Mouse (Mus musculus): ENCODE measurements around the gene Ncapd3. TPM values are rescaled to one million over a fixed set of nuclear protein-coding genes. Genes with fewer than 3 reads are reported as not detected.

Ncapd3 gene
- polyA plus RNA-seq, 1 experiment from 2014 or later: 17.7 TPM

GRCm38 (mm10) chr9:27086256-27086655 lies 56.3 kb downstream of the Ncapd3 start:
- H3K4me2 ChIP-seq (replicated peaks): no peak overlapping the region
- no peak overlapping the region for H3K4me3 ChIP-seq (replicated peaks; ENCODE audit: low read length)
- H3K4me1 ChIP-seq (replicated peaks; ENCODE audit: control insufficient read depth, insufficient read depth, low read length): no peaks in the 10 kb centered on the region
- H3K27me3 ChIP-seq (ENCODE audit: control insufficient read depth, insufficient read depth, low read length): no peaks in the 10 kb centered on the region
- H3K27ac ChIP-seq: no peak overlapping the region
- DNase-seq (ENCODE audit: low spot score): no peak
- H3K9ac ChIP-seq: no peak overlapping the region
- no peaks in the 10 kb centered on the region for H3K9me3 ChIP-seq (ENCODE audit: control insufficient read depth, low read length)
- no peak for ATAC-seq (ENCODE audit: low FRiP score)
- WGBS: 91% methylated on average over 5 of the region's 5 CpGs
- H3K36me3 ChIP-seq (replicated peaks; ENCODE audit: control insufficient read depth, insufficient read depth): peaks cover 89% of the 10 kb centered on the region

DNA sequence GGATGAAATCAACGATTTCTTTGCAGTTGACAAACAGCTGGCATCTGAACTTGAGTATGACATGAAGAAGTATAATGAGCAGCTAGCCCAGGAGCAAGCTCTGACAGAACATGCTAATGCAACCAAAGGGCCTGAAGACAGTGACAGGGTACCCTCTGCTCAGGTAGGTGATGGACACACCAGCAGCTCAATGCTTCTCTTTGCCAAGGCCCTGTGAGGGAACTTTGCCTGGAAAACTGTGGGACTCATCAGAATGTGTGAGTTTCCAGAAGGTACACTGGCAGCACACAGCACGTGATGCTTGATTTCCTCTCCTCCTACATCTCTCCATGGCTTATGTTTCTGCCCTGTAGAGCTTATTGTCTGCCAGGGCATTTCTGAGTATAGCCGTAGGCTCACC lies 57.4 kb downstream of the Ncapd3 start:
- no peak for ATAC-seq (ENCODE audit: low FRiP score)
- WGBS: 95% methylated on average over 3 of the region's 3 CpGs

GRCm38 (mm10) chr9:27090134-27090533 lies 60.2 kb downstream of the Ncapd3 start:
- Histone ChIP-seq H3K4me3 (replicated peaks; ENCODE audit: low read length) (no peak overlapping the region), H3K36me3 (replicated peaks; ENCODE audit: control insufficient read depth, insufficient read depth) (peaks cover 95% of the 10 kb centered on the region), H3K9me3 (ENCODE audit: control insufficient read depth, low read length) (no peaks in the 10 kb centered on the region), H3K4me1 (replicated peaks; ENCODE audit: control insufficient read depth, insufficient read depth, low read length) (no peaks in the 10 kb centered on the region), H3K4me2 (replicated peaks) (no peak overlapping the region), H3K9ac (no peak overlapping the region), H3K27ac (no peak overlapping the region), H3K27me3 (ENCODE audit: control insufficient read depth, insufficient read depth, low read length) (no peaks in the 10 kb centered on the region)
- DNase-seq (ENCODE audit: low spot score) (no peak), ATAC-seq (ENCODE audit: low FRiP score) (no peak)
- WGBS: 91% methylated on average over 1 of the region's 1 CpGs

More for the DNA sequence above, 57.4 kb downstream of the Ncapd3 start:
- Histone ChIP-seq H3K9me3 (ENCODE audit: control insufficient read depth, low read length) (no peaks in the 10 kb centered on the region), H3K27me3 (ENCODE audit: control insufficient read depth, insufficient read depth, low read length) (no peaks in the 10 kb centered on the region), H3K4me2 (replicated peaks) (no peak overlapping the region), H3K4me1 (replicated peaks; ENCODE audit: control insufficient read depth, insufficient read depth, low read length) (no peaks in the 10 kb centered on the region), H3K36me3 (replicated peaks; ENCODE audit: control insufficient read depth, insufficient read depth) (peaks cover 97% of the 10 kb centered on the region), H3K9ac (no peak overlapping the region), H3K27ac (no peak overlapping the region), H3K4me3 (replicated peaks; ENCODE audit: low read length) (no peak overlapping the region)
- no peak for DNase-seq (ENCODE audit: low spot score)

DNA sequence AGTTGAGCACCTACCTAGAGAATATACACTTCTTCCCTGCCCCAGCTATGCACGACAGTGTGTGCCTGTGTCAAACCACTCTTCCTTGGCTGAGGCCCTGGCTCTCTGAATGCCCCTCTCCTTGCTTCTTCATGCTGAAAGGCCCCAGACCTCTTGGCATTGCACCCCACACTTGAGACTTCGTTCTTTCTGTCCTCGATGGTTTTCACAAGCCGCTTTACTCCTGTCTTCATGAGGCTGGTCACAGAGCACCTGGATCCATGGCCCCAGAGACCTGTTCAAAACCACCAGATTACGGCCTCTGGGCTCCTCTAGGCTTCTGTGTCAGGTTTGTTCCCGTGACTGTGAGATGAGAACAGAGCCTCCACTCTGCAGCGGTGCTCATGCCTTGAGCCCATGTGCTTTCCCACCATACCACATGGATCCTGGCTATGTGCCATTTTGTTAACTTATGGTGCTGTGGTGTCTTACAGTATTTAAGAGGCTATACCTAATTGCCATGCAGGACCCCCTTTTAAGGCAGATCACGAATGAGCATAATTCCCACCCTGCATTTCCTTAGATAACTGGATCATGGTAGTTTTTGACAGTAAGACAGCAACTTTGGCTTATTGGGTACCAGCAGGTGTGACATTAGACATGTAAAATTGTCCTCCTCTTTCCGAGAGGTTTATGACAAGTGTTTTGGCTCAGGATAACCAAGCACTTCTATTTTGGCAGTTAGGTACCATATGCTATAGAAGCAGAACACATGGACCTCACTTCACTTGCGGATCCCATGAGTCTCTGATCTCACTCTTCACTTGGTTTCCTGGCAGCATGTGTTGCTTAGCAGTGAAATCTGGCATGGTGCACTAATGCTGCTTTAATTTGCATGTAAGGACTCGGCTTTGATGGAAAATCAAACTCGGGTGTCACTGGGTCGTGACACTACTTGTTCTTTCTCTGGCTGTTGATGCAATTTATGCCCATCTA lies 61.1 kb downstream of the Ncapd3 start:
- H3K36me3 ChIP-seq (replicated peaks; ENCODE audit: control insufficient read depth, insufficient read depth): peaks cover 95% of the 10 kb centered on the region
- no peak overlapping the region for H3K4me2 ChIP-seq (replicated peaks)
- H3K4me3 ChIP-seq (replicated peaks; ENCODE audit: low read length): no peak overlapping the region
- H3K27ac ChIP-seq: no peak overlapping the region
- no peaks in the 10 kb centered on the region for H3K27me3 ChIP-seq (ENCODE audit: control insufficient read depth, insufficient read depth, low read length)
- no peaks in the 10 kb centered on the region for H3K4me1 ChIP-seq (replicated peaks; ENCODE audit: control insufficient read depth, insufficient read depth, low read length)
- no peak overlapping the region for H3K9ac ChIP-seq
- ATAC-seq (ENCODE audit: low FRiP score): 0 out of 2 replicates have a peak, but pooled peaks have one; percentile 41
- no peak for DNase-seq (ENCODE audit: low spot score)
- no peaks in the 10 kb centered on the region for H3K9me3 ChIP-seq (ENCODE audit: control insufficient read depth, low read length)
- 85% methylated on average over 13 of the region's 13 CpGs for WGBS

DNA sequence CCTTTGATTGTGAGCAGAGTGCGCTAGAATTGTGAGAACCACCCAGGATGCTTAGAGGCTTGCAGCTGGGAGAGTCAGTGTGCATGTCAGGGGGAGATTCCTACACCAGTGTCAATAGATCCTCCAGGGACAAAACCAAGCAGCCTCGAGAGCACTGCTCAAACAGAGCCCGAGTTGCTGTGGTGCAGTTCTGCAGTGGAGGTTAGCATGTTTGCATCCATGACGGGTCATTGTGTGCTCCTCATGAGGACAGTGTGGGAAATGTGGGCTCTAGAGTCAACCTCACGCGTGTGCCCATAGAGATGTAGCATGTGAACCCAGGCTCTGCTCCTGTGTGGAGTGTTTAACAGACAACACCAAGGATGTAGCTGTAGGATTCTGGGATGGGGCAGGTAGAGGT lies 62.9 kb downstream of the Ncapd3 start:
- no peak overlapping the region for H3K9ac ChIP-seq
- no peak overlapping the region for H3K4me2 ChIP-seq (replicated peaks)
- H3K4me1 ChIP-seq (replicated peaks; ENCODE audit: control insufficient read depth, insufficient read depth, low read length): no peaks in the 10 kb centered on the region
- no peak overlapping the region for H3K4me3 ChIP-seq (replicated peaks; ENCODE audit: low read length)
- WGBS: 81% methylated on average over 6 of the region's 6 CpGs
- H3K36me3 ChIP-seq (replicated peaks; ENCODE audit: control insufficient read depth, insufficient read depth): peaks cover 90% of the 10 kb centered on the region
- DNase-seq (ENCODE audit: low spot score) (no peak), ATAC-seq (ENCODE audit: low FRiP score) (0 out of 2 replicates have a peak, but pooled peaks have one; percentile 34)
- no peak overlapping the region for H3K27ac ChIP-seq
- H3K27me3 ChIP-seq (ENCODE audit: control insufficient read depth, insufficient read depth, low read length): no peaks in the 10 kb centered on the region
- no peaks in the 10 kb centered on the region for H3K9me3 ChIP-seq (ENCODE audit: control insufficient read depth, low read length)

- H3K9me3 ChIP-seq (ENCODE audit: control insufficient read depth, low read length): no peaks in the 10 kb centered on the region
- no peak overlapping the region for H3K27ac ChIP-seq
- no peak overlapping the region for H3K4me3 ChIP-seq (replicated peaks; ENCODE audit: low read length)
- WGBS: 40% methylated on average over 4 of the region's 4 CpGs
- H3K4me2 ChIP-seq (replicated peaks): no peak overlapping the region
- DNase-seq (ENCODE audit: low spot score) (no peak), ATAC-seq (ENCODE audit: low FRiP score) (no peak)
- H3K27me3 ChIP-seq (ENCODE audit: control insufficient read depth, insufficient read depth, low read length): no peaks in the 10 kb centered on the region
- no peaks in the 10 kb centered on the region for H3K4me1 ChIP-seq (replicated peaks; ENCODE audit: control insufficient read depth, insufficient read depth, low read length)
- no peak overlapping the region for H3K9ac ChIP-seq
- H3K36me3 ChIP-seq (replicated peaks; ENCODE audit: control insufficient read depth, insufficient read depth): peaks cover 90% of the 10 kb centered on the region
These were observed 68.1 kb downstream of the Ncapd3 start for GRCm38 (mm10) chr9:27098092-27098491.

DNA sequence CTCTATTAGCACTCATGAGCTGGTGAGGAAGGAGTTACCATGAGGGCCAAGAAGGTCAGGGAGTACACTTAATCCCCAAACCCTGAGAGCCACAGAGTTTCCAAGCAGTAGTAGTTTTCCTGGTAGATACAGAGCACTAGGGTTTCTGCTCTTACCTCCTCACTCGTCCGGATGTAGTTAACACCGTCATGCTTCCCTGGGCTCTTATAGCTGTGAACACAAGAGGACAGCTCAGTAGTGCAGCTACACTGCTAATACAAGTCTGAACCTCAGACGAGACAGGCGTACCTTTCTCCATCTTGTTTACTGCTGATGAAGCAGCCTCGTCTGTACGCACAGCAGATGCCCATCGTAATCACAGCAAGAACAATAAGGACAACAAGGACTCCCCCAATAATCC lies 68.6 kb downstream of the Ncapd3 start:
- Histone ChIP-seq H3K27me3 (ENCODE audit: control insufficient read depth, insufficient read depth, low read length) (no peaks in the 10 kb centered on the region), H3K27ac (no peak overlapping the region), H3K4me3 (replicated peaks; ENCODE audit: low read length) (no peak overlapping the region), H3K4me1 (replicated peaks; ENCODE audit: control insufficient read depth, insufficient read depth, low read length) (no peaks in the 10 kb centered on the region), H3K36me3 (replicated peaks; ENCODE audit: control insufficient read depth, insufficient read depth) (peaks cover 90% of the 10 kb centered on the region), H3K9ac (no peak overlapping the region), H3K9me3 (ENCODE audit: control insufficient read depth, low read length) (no peaks in the 10 kb centered on the region), H3K4me2 (replicated peaks) (no peak overlapping the region)
- no peak for DNase-seq (ENCODE audit: low spot score)
- no peak for ATAC-seq (ENCODE audit: low FRiP score)
- WGBS: 87% methylated on average over 8 of the region's 8 CpGs

GRCm38 (mm10) chr9:27099474-27099873 lies 69.5 kb downstream of the Ncapd3 start:
- peaks cover 91% of the 10 kb centered on the region for H3K36me3 ChIP-seq (replicated peaks; ENCODE audit: control insufficient read depth, insufficient read depth)
- H3K9me3 ChIP-seq (ENCODE audit: control insufficient read depth, low read length): no peaks in the 10 kb centered on the region
- no peak overlapping the region for H3K4me2 ChIP-seq (replicated peaks)
- no peak overlapping the region for H3K9ac ChIP-seq
- WGBS: 92% methylated on average over 4 of the region's 4 CpGs
- H3K27ac ChIP-seq: no peak overlapping the region
- no peak overlapping the region for H3K4me3 ChIP-seq (replicated peaks; ENCODE audit: low read length)
- H3K27me3 ChIP-seq (ENCODE audit: control insufficient read depth, insufficient read depth, low read length): no peaks in the 10 kb centered on the region
- ATAC-seq (ENCODE audit: low FRiP score) (no peak), DNase-seq (ENCODE audit: low spot score) (no peak)
- H3K4me1 ChIP-seq (replicated peaks; ENCODE audit: control insufficient read depth, insufficient read depth, low read length): no peaks in the 10 kb centered on the region

DNA sequence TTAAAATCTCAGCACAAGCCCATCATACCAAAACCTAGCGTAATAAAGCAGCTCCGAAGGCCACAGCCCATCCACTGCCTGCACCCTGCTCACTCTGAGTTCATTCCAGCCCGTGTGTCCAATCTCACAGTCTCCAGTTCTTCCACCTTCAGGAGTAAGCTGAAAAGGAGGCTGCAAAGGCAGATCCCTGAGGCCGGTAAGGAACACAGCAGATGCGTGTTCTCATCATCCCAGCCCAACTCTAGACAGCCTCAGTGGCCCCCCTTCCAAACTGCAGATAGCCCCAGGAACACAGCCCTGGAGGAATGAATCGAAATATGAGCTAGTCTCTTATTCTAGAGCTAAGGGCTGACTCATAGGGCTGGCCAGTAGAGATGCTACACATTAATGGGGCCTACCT lies 71.5 kb downstream of the Ncapd3 start:
- Histone ChIP-seq H3K4me1 (replicated peaks; ENCODE audit: control insufficient read depth, insufficient read depth, low read length) (no peaks in the 10 kb centered on the region), H3K4me3 (replicated peaks; ENCODE audit: low read length) (no peak overlapping the region), H3K9ac (no peak overlapping the region), H3K27ac (no peak overlapping the region), H3K27me3 (ENCODE audit: control insufficient read depth, insufficient read depth, low read length) (no peaks in the 10 kb centered on the region), H3K4me2 (replicated peaks) (no peak overlapping the region), H3K9me3 (ENCODE audit: control insufficient read depth, low read length) (no peaks in the 10 kb centered on the region), H3K36me3 (replicated peaks; ENCODE audit: control insufficient read depth, insufficient read depth) (peaks cover 83% of the 10 kb centered on the region)
- no peak for ATAC-seq (ENCODE audit: low FRiP score)
- DNase-seq (ENCODE audit: low spot score): no peak
- WGBS: 92% methylated on average over 6 of the region's 6 CpGs
